Mouse (Mus musculus) mesoderm, embryonic 11.5 days (tissue): ENCODE measurements around the gene Tpm4.

ENCODE experiments used
- DNase-seq: peaks from one replicate; pipeline ENCODE4 v3.0.0-alpha.2; 2012; ENCODE audit warnings: low read depth, low spot score

Tpm4 gene

GRCm38 (mm10) chr8:72189417-72190214 is 54.8 kb downstream of the Tpm4 start, which contains the start of gene Hsh2d:
TSS of gene Hsh2d (plus strand) at chr8:72189638.
- no peak for DNase-seq

DNA sequence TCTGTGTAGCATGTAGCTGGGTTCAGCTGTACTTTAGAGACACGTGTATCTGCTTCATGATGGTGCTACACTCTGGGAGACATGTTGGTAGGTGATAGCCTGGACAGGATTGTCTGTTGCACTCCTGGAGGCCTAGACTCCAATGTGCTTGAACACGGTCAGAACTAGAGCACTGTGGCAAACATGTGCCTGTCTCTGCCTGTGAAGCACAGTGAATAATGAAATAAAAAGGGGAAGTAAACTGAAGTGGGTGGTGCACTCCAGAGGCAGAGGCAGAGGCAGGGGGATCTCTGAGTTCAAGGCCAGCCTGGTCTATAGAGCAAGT is 55.4 kb downstream of the Tpm4 start:
- DNase-seq, result no peak

- no peak for DNase-seq
Observed at GRCm38 (mm10) chr8:72192065-72192464, 57.3 kb downstream of the Tpm4 start.

DNA sequence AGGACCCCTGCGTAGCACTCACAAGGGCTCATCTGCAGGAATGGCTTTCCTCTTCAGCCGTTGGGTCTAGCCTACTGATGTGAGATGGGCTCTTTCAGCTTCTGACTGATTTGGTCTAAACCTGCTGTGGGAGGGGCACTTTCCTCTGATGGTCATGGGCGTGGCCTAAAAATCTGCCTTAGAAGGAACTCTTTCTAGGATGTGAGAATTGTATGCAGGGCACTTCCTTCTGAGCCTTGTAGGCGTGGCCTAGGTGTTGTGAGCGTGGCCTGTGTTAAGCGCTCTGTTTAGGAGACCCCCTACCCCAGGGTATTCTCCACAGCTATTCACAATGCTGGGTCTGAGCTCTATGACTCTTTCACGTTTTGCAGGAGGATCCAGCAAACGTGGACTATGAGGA is 63.2 kb downstream of the Tpm4 start:
- DNase-seq, result no peak
